Mouse (Mus musculus) testis, adult 2 months (tissue): Measurements from ENCODE around the gene Tk2.

Experiments
- CTCF ChIP-seq: fragments of 200-500 bp; IDR thresholded peaks from 2 replicates; pipeline ENCODE4 v1.5.1; 2012; ENCODE audit warnings: low read depth, mild to moderate bottlenecking, inconsistent platforms, low read length, moderate library complexity; ENCODE audit not compliant: control insufficient read depth, insufficient read depth, insufficient replicate concordance
- POLR2A ChIP-seq: fragments of 200-500 bp; IDR thresholded peaks from 2 replicates; pipeline ENCODE4 v1.6.1; 2012; ENCODE audit warnings: low read depth, mild to moderate bottlenecking, inconsistent platforms, low read length, moderate library complexity; ENCODE audit not compliant: control insufficient read depth

DNA sequence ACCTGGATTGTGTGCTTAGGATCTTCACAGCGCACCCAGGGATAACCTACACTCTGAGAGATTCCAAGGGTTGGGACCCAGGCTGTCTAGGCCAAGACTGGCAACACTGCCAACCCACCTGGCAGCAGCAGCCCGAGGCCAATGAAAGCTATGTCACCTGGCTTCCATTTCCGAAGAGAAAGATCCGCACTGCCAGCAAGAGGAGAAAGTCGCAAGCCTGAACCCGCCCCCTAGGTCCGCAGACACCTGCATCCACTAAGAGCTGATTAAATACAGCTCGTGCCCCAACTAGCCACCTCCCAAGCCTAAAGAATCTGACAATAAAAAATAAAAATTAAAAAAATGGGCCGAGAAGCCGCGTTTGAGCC lies 466 bp downstream of the Tk2 start:
- TF ChIP-seq POLR2A (no peak), CTCF (no peak)
